Mouse (Mus musculus): ENCODE measurements around the gene Neurod4.

DNA sequence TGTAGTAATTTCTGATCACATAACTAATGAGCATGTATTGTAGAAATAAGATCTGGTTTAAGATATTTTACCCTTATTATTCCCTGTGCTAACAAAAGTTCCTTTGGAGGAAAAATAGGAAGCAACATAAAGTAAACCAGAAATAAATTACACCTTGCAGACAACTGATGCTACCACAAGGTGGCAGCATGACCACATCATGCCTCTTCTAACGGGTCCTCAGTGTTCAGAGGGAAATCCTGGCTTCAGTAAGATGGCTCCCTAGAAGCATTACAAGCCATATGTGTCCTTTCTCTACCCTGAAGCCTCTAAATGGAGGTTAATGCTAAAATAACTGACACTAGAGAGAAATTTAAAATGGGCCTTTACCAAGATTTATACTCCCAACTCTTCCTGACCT, 51.8 kb downstream of the Neurod4 start:
- TF ChIP-seq POLR2A (IDR thresholded peaks at IDR 0.05; ENCODE audit: borderline replicate concordance, control insufficient read depth, low read depth, low read length): no peak
- peak; percentile 54 for TF ChIP-seq CTCF (IDR thresholded peaks at IDR 0.05; ENCODE audit: control insufficient read depth, insufficient read depth, low read length)
